Mouse (Mus musculus): Measurements from ENCODE around the gene Slc30a10. TPM values are rescaled to one million over a fixed set of nuclear protein-coding genes. Genes with fewer than 3 reads are reported as not detected.
A peak's percentile ranks its signal among the peaks of the same experiment; 100 is the strongest.

Slc30a10 gene
- polyA plus RNA-seq, 1 experiment from 2014 or later: 8.3 TPM

- ATAC-seq: no peak
- Histone ChIP-seq H3K9ac (ENCODE audit: low read depth, low read length) (no peak overlapping the region), H3K4me1 (ENCODE audit: control insufficient read depth, insufficient read depth, low read depth, low read length) (peaks cover 2% of the 10 kb centered on the region), H3K4me2 (ENCODE audit: low read length) (no peak overlapping the region), H3K27ac (ENCODE audit: low read depth, low read length) (no peak overlapping the region), H3K36me3 (ENCODE audit: control insufficient read depth, insufficient read depth, low read length) (peaks cover 9% of the 10 kb centered on the region), H3K27me3 (replicated peaks; ENCODE audit: control insufficient read depth, insufficient read depth, low read length) (no peaks in the 10 kb centered on the region), H3K9me3 (ENCODE audit: control insufficient read depth, low read length) (no peaks in the 10 kb centered on the region), H3K4me3 (ENCODE audit: low read length) (no peak overlapping the region)
- WGBS: 89% methylated on average over 13 of the region's 13 CpGs
Observed at GRCm38 (mm10) chr1:185431998-185432317, 22.7 kb upstream of the Slc30a10 start.

DNA sequence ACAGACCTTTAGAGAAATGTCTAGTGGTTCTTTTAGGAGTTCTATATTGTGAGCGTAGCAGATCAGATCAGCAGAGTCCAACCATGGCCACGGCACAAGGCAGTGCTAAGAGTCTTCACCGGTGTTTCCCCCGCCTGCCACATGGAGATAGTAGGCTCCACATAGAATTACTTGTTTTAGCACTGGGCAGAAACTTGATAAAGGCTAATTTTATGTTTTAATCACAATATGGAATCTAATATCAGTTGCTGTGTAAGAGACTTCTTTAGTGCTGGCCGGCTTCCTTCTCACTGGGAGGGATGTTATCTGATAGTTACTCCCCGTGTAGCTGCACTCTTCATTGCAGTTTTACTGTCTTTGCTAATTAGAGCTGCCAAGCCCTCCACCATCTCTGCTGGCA is 21.5 kb upstream of the Slc30a10 start:
- Histone ChIP-seq H3K9me3 (ENCODE audit: control insufficient read depth, low read length) (no peaks in the 10 kb centered on the region), H3K4me1 (ENCODE audit: control insufficient read depth, insufficient read depth, low read depth, low read length) (peaks cover 6% of the 10 kb centered on the region), H3K9ac (ENCODE audit: low read depth, low read length) (no peak overlapping the region), H3K4me3 (ENCODE audit: low read length) (no peak overlapping the region), H3K27me3 (replicated peaks; ENCODE audit: control insufficient read depth, insufficient read depth, low read length) (no peaks in the 10 kb centered on the region), H3K27ac (ENCODE audit: low read depth, low read length) (no peak overlapping the region), H3K4me2 (ENCODE audit: low read length) (no peak overlapping the region), H3K36me3 (ENCODE audit: control insufficient read depth, insufficient read depth, low read length) (peaks cover 9% of the 10 kb centered on the region)
- no peak for ATAC-seq
- whole genome bisulfite sequencing: 84% methylated on average over 6 of the region's 6 CpGs

DNA sequence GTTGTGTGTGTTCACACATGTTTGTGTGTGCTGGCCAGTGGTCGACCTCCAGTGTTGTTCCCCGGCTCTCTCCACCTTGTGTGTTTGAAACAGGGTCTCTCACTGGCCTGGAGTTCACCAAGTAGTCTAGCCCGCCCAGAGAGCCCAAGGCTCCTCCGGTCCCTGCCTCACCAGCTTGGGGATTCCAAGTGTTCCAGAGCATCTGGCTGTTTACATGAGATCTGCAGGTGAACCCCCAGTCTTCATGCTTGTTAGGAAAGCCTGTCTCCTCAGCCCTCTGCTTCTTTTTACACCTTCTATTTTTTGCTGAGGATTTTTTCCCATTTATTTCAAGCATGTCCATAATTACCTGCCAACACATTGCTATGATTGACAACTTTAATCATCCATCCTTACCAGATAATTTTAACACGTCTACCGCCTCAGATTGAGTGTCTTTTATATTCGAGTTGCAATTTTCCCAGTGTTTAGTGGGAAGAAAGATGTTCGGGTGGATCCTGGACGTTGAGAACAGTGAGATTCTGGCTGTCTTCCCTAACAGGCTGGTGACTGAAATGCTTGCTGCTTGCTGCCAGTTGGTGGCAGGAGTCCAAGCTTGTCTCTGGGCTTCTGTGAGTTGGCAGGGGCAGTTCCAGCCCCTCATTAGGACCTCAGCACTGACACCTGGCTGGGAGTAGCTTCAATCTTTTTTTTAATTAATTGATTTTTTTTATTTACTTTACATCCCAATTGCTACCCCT is 15.6 kb upstream of the Slc30a10 start:
- no peak overlapping the region; the same call in 1 of the 2 replicates for H3K4me2 ChIP-seq (ENCODE audit: low read length)
- ATAC-seq: peak; percentile 77
- no peak overlapping the region for H3K9ac ChIP-seq (ENCODE audit: low read depth, low read length)
- peaks cover 13% of the 10 kb centered on the region for H3K4me1 ChIP-seq (ENCODE audit: control insufficient read depth, insufficient read depth, low read depth, low read length)
- H3K27ac ChIP-seq (ENCODE audit: low read depth, low read length): peak overlapping the region; percentile 77
- no peaks in the 10 kb centered on the region for H3K9me3 ChIP-seq (ENCODE audit: control insufficient read depth, low read length)
- 50% methylated on average over 9 of the region's 9 CpGs for WGBS
- no peaks in the 10 kb centered on the region for H3K27me3 ChIP-seq (replicated peaks; ENCODE audit: control insufficient read depth, insufficient read depth, low read length)
- no peaks in the 10 kb centered on the region for H3K36me3 ChIP-seq (ENCODE audit: control insufficient read depth, insufficient read depth, low read length)
- H3K4me3 ChIP-seq (ENCODE audit: low read length): no peak overlapping the region

GRCm38 (mm10) chr1:185441703-185442472 is 12.8 kb upstream of the Slc30a10 start:
- H3K9ac ChIP-seq (ENCODE audit: low read depth, low read length): no peak overlapping the region
- peak overlapping the region; percentile 73 for H3K27ac ChIP-seq (ENCODE audit: low read depth, low read length)
- 42% methylated on average over 18 of the region's 18 CpGs for WGBS
- peak; percentile 85 for ATAC-seq
- no peaks in the 10 kb centered on the region for H3K27me3 ChIP-seq (replicated peaks; ENCODE audit: control insufficient read depth, insufficient read depth, low read length)
- H3K9me3 ChIP-seq (ENCODE audit: control insufficient read depth, low read length): no peaks in the 10 kb centered on the region
- H3K4me3 ChIP-seq (ENCODE audit: low read length): no peak overlapping the region
- H3K36me3 ChIP-seq (ENCODE audit: control insufficient read depth, insufficient read depth, low read length): no peaks in the 10 kb centered on the region
- peaks cover 11% of the 10 kb centered on the region for H3K4me1 ChIP-seq (ENCODE audit: control insufficient read depth, insufficient read depth, low read depth, low read length)
- no peak overlapping the region for H3K4me2 ChIP-seq (ENCODE audit: low read length)

GRCm38 (mm10) chr1:185448936-185449335 is 5.7 kb upstream of the Slc30a10 start:
- WGBS: 95% methylated on average over 7 of the region's 7 CpGs
- no peaks in the 10 kb centered on the region for H3K9me3 ChIP-seq (ENCODE audit: control insufficient read depth, low read length)
- no peak overlapping the region for H3K4me2 ChIP-seq (ENCODE audit: low read length)
- no peak overlapping the region for H3K9ac ChIP-seq (ENCODE audit: low read depth, low read length)
- H3K27me3 ChIP-seq (replicated peaks; ENCODE audit: control insufficient read depth, insufficient read depth, low read length): no peaks in the 10 kb centered on the region
- no peaks in the 10 kb centered on the region for H3K4me1 ChIP-seq (ENCODE audit: control insufficient read depth, insufficient read depth, low read depth, low read length)
- H3K4me3 ChIP-seq (ENCODE audit: low read length): no peak overlapping the region
- H3K27ac ChIP-seq (ENCODE audit: low read depth, low read length): no peak overlapping the region
- no peak for ATAC-seq
- 0 out of 2 replicates have a peak, but pooled peaks cover 2% of the 10 kb centered on the region for H3K36me3 ChIP-seq (ENCODE audit: control insufficient read depth, insufficient read depth, low read length)

DNA sequence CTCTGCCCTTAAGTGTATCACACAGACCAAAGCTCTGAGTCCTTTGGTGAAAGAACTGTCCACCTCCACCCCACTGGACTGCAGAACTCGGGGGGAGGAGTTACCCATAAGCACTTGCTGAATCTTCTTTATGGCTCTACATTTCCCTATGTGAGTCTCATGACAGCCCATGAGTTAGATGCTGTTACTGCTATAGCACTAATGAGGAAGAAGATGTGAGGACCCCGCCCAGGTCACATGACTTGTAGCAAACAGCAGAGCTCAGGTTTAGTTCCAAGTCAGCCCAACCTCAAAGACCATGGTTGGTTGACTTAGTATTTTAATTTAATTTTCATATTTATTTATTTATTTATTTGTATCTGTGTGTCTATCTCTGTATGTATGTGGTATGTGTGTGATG is 4.9 kb upstream of the Slc30a10 start:
- Histone ChIP-seq H3K27me3 (replicated peaks; ENCODE audit: control insufficient read depth, insufficient read depth, low read length) (no peaks in the 10 kb centered on the region), H3K27ac (ENCODE audit: low read depth, low read length) (no peak overlapping the region), H3K4me3 (ENCODE audit: low read length) (no peak overlapping the region), H3K4me2 (ENCODE audit: low read length) (no peak overlapping the region), H3K9me3 (ENCODE audit: control insufficient read depth, low read length) (no peaks in the 10 kb centered on the region), H3K36me3 (ENCODE audit: control insufficient read depth, insufficient read depth, low read length) (0 out of 2 replicates have a peak, but pooled peaks cover 2% of the 10 kb centered on the region), H3K4me1 (ENCODE audit: control insufficient read depth, insufficient read depth, low read depth, low read length) (peaks cover 2% of the 10 kb centered on the region; the same call in 1 of the 2 replicates), H3K9ac (ENCODE audit: low read depth, low read length) (no peak overlapping the region)
- no peak for ATAC-seq
- 80% methylated on average over 2 of the region's 2 CpGs for WGBS

- H3K4me1 ChIP-seq (ENCODE audit: control insufficient read depth, insufficient read depth, low read depth, low read length): peaks cover 2% of the 10 kb centered on the region; the same call in 1 of the 2 replicates
- H3K4me2 ChIP-seq (ENCODE audit: low read length): no peak overlapping the region
- H3K27ac ChIP-seq (ENCODE audit: low read depth, low read length): no peak overlapping the region
- 0 out of 2 replicates have a peak, but pooled peaks cover 2% of the 10 kb centered on the region for H3K36me3 ChIP-seq (ENCODE audit: control insufficient read depth, insufficient read depth, low read length)
- H3K9ac ChIP-seq (ENCODE audit: low read depth, low read length): no peak overlapping the region
- no peak for ATAC-seq
- WGBS: 84% methylated on average over 8 of the region's 8 CpGs
- H3K27me3 ChIP-seq (replicated peaks; ENCODE audit: control insufficient read depth, insufficient read depth, low read length): no peaks in the 10 kb centered on the region
- H3K9me3 ChIP-seq (ENCODE audit: control insufficient read depth, low read length): no peaks in the 10 kb centered on the region
- H3K4me3 ChIP-seq (ENCODE audit: low read length): no peak overlapping the region
Observed at GRCm38 (mm10) chr1:185451077-185451476, 3.6 kb upstream of the Slc30a10 start.

- H3K27me3 ChIP-seq (replicated peaks; ENCODE audit: control insufficient read depth, insufficient read depth, low read length): no peaks in the 10 kb centered on the region
- no peak overlapping the region for H3K4me3 ChIP-seq (ENCODE audit: low read length)
- H3K4me1 ChIP-seq (ENCODE audit: control insufficient read depth, insufficient read depth, low read depth, low read length): peaks cover 5% of the 10 kb centered on the region
- H3K9ac ChIP-seq (ENCODE audit: low read depth, low read length): no peak overlapping the region
- no peak overlapping the region for H3K27ac ChIP-seq (ENCODE audit: low read depth, low read length)
- 0 out of 2 replicates have a peak, but pooled peaks cover 2% of the 10 kb centered on the region for H3K36me3 ChIP-seq (ENCODE audit: control insufficient read depth, insufficient read depth, low read length)
- 95% methylated on average over 3 of the region's 3 CpGs for WGBS
- no peak overlapping the region for H3K4me2 ChIP-seq (ENCODE audit: low read length)
- no peak for ATAC-seq
- no peaks in the 10 kb centered on the region for H3K9me3 ChIP-seq (ENCODE audit: control insufficient read depth, low read length)
Observed at GRCm38 (mm10) chr1:185451495-185451894, 3.2 kb upstream of the Slc30a10 start.

- no peak overlapping the region for H3K4me3 ChIP-seq (ENCODE audit: low read length)
- H3K9me3 ChIP-seq (ENCODE audit: control insufficient read depth, low read length): no peaks in the 10 kb centered on the region
- peaks cover 10% of the 10 kb centered on the region for H3K4me1 ChIP-seq (ENCODE audit: control insufficient read depth, insufficient read depth, low read depth, low read length)
- 93% methylated on average over 6 of the region's 6 CpGs for WGBS
- H3K27me3 ChIP-seq (replicated peaks; ENCODE audit: control insufficient read depth, insufficient read depth, low read length): no peaks in the 10 kb centered on the region
- no peak for ATAC-seq
- no peak overlapping the region for H3K9ac ChIP-seq (ENCODE audit: low read depth, low read length)
- no peak overlapping the region for H3K27ac ChIP-seq (ENCODE audit: low read depth, low read length)
- H3K36me3 ChIP-seq (ENCODE audit: control insufficient read depth, insufficient read depth, low read length): 0 out of 2 replicates have a peak, but pooled peaks cover 2% of the 10 kb centered on the region
- no peak overlapping the region for H3K4me2 ChIP-seq (ENCODE audit: low read length)
Observed at GRCm38 (mm10) chr1:185452461-185452860, 2.2 kb upstream of the Slc30a10 start.
